ENCODE assay signal across 23 mouse cellular contexts in genomic region chr2:60413006-60413650, GRCm38 (mm10). TPM values are rescaled to one million over a fixed set of nuclear protein-coding genes. Genes with fewer than 3 reads are reported as not detected.
A peak's percentile ranks its signal among the peaks of the same experiment; 100 is the strongest.
DNase-seq lines count a peak whose midpoint lies in the region; ATAC-seq and TF ChIP-seq lines count a peak whose summit lies in the region.
"Had no signal": no experiment of that assay in that cellular context is flagged by ENCODE, and none has a peak within 500 bp of the region (broad histone marks: within the 10 kb centered on the region; RNA-seq: fewer than 3 reads in every experiment).

No protein-coding gene starts in this region.

- no peaks in the 10 kb centered on the region; the same call in 1 of the 2 replicates for H3K4me1 ChIP-seq in intestine, embryonic 14.5 days (replicated peaks; ENCODE audit: control insufficient read depth, insufficient read depth, low read length)
- H3K4me1 ChIP-seq in intestine, postnatal 0 days (replicated peaks; ENCODE audit: control insufficient read depth, insufficient read depth, low read length): 0 out of 2 replicates have a peak, but pooled peaks cover 6% of the 10 kb centered on the region
- H3K4me1 ChIP-seq in liver, embryonic 12.5 days: no peaks in the 10 kb centered on the region
- H3K4me1 ChIP-seq: forebrain, embryonic 12.5 days; neural tube, embryonic 13.5 days had no signal

- H3K4me3 ChIP-seq in intestine, embryonic 14.5 days (ENCODE audit: low read depth, low read length): no peak overlapping the region
- no peak overlapping the region for H3K4me3 ChIP-seq in intestine, postnatal 0 days (ENCODE audit: low read depth, low read length)
- H3K4me3 ChIP-seq in liver, embryonic 12.5 days: no peak overlapping the region
- H3K4me3 ChIP-seq: forebrain, embryonic 12.5 days; gastrocnemius, adult 2 months; left cerebral cortex, adult 2 months; neural tube, embryonic 13.5 days had no signal

- no peak overlapping the region for H3K27ac ChIP-seq in intestine, embryonic 14.5 days (ENCODE audit: low read depth)
- H3K27ac ChIP-seq in intestine, postnatal 0 days (ENCODE audit: low read depth, low read length): no peak overlapping the region
- H3K27ac ChIP-seq in liver, embryonic 12.5 days: no peak overlapping the region
- H3K27ac ChIP-seq: forebrain, embryonic 12.5 days; gastrocnemius, adult 2 months; left cerebral cortex, adult 2 months; neural tube, embryonic 13.5 days had no signal

- DNase-seq in intestine, embryonic 14.5 days (ENCODE audit: low spot score): peak; percentile 43
- peak; percentile 38 to 40 for DNase-seq in right cerebral cortex, adult 2 months (ENCODE audit: low spot score in 2 of 2)
- DNase-seq in right cerebral cortex, postnatal 4 days: no peak
- peak; percentile 7 to 58 for DNase-seq in left cerebral cortex, postnatal 14 days (ENCODE audit: low spot score in 2 of 2)
- peak; percentile 67 for DNase-seq in yolk sac, embryonic 10.5 days (ENCODE audit: low spot score)
- DNase-seq: cerebellum, postnatal 10 days; gastrocnemius, adult 2 months; heart, postnatal 4 days; kidney, adult 2 months; kidney, postnatal 25 days; liver; lung, adult 2 months; lung, postnatal 36 days; spleen, adult 18-20 months; thymus, postnatal 14 days had no signal

- TF ChIP-seq CTCF in intestine, postnatal 0 days (IDR thresholded peaks at IDR 0.05; ENCODE audit: low read depth): no peak

- no peak overlapping the region for H3K4me2 ChIP-seq in intestine, embryonic 14.5 days (ENCODE audit: low read length)
- H3K4me2 ChIP-seq in intestine, postnatal 0 days (replicated peaks; ENCODE audit: low read depth): no peak overlapping the region
- H3K4me2 ChIP-seq in liver, embryonic 12.5 days: no peak overlapping the region
- H3K4me2 ChIP-seq: forebrain, embryonic 12.5 days; midbrain, embryonic 11.5 days; neural tube, embryonic 13.5 days had no signal

- H3K27me3 ChIP-seq in intestine, embryonic 14.5 days (replicated peaks; ENCODE audit: control insufficient read depth, insufficient read depth, low read length): no peaks in the 10 kb centered on the region
- H3K27me3 ChIP-seq in intestine, postnatal 0 days (replicated peaks; ENCODE audit: control insufficient read depth, insufficient read depth, low read length): no peaks in the 10 kb centered on the region
- H3K27me3 ChIP-seq in liver, embryonic 12.5 days (replicated peaks): no peaks in the 10 kb centered on the region
- H3K27me3 ChIP-seq: forebrain, embryonic 12.5 days; neural tube, embryonic 13.5 days had no signal

- 50% methylated on average over 18 of the region's 18 CpGs for WGBS in intestine, embryonic 14.5 days
- WGBS in intestine, postnatal 0 days: 67% methylated on average over 18 of the region's 18 CpGs
- WGBS in liver, embryonic 12.5 days (ENCODE audit: insufficient replicate concordance): 77% methylated on average over 18 of the region's 18 CpGs

- intact Hi-C loops in left cerebral cortex, postnatal 14 days (cut with DNase I): loop anchor here (10.0 kb wide), 1 partner anchor 868 kb away; no protein-coding TSS in a partner anchor

- H3K9ac ChIP-seq in intestine, embryonic 14.5 days (ENCODE audit: low read length): no peak overlapping the region
- H3K9ac ChIP-seq in intestine, postnatal 0 days (ENCODE audit: low read depth, low read length): no peak overlapping the region
- no peak overlapping the region for H3K9ac ChIP-seq in liver, embryonic 12.5 days
- H3K9ac ChIP-seq: forebrain, embryonic 12.5 days; neural tube, embryonic 13.5 days had no signal

- ATAC-seq in intestine, embryonic 14.5 days (replicated peaks; ENCODE audit: low FRiP score, low TSS enrichment, low read depth): no peak
- no peak for ATAC-seq in intestine, postnatal 0 days
- ATAC-seq in liver, embryonic 12.5 days: no peak
- ATAC-seq: hindbrain, embryonic 16.5 days had no signal

- H3K36me3 ChIP-seq in intestine, embryonic 14.5 days (ENCODE audit: control insufficient read depth, insufficient read depth, low read length): no peaks in the 10 kb centered on the region
- H3K36me3 ChIP-seq in intestine, postnatal 0 days (ENCODE audit: control insufficient read depth, insufficient read depth): no peaks in the 10 kb centered on the region
- no peaks in the 10 kb centered on the region for H3K36me3 ChIP-seq in liver, embryonic 12.5 days
- H3K36me3 ChIP-seq: forebrain, embryonic 12.5 days; G1E; neural tube, embryonic 13.5 days had no signal

- H3K9me3 ChIP-seq in intestine, embryonic 14.5 days (ENCODE audit: control insufficient read depth, low read length): no peaks in the 10 kb centered on the region
- H3K9me3 ChIP-seq in intestine, postnatal 0 days (ENCODE audit: control insufficient read depth): no peaks in the 10 kb centered on the region
- no peaks in the 10 kb centered on the region for H3K9me3 ChIP-seq in liver, embryonic 12.5 days (replicated peaks)
- H3K9me3 ChIP-seq: forebrain, embryonic 12.5 days; G1E; neural tube, embryonic 13.5 days had no signal

RNA-seq across cellular contexts. Expression of gene Ly75, which starts 30.0 kb away (rescaled TPM):
- 1.5 and 1.6 TPM in 2 replicates for polyA plus RNA-seq in intestine, embryonic 14.5 days (2014; fragmentation: Nextera tagmentation; extraction: Ambion mirVana)
- 2.2 and 2.9 TPM in 2 replicates for polyA plus RNA-seq in intestine, postnatal 0 days (2015; fragmentation: Nextera tagmentation; extraction: Ambion mirVana)
- 1 to 10 TPM; 4.4 to 6.0 TPM for total RNA-seq in left cerebral cortex, postnatal 14 days (2021)
- 6.4 and 7.0 TPM in 2 replicates for polyA plus RNA-seq in liver, embryonic 12.5 days (2016; fragmentation: Nextera tagmentation; extraction: Ambion mirVana)
